In genomic region chrX:9221736-9222135, GRCm38 (mm10) we compare ENCODE assay signal across 26 mouse cellular contexts. TPM values are rescaled to one million over a fixed set of nuclear protein-coding genes. Genes with fewer than 3 reads are reported as not detected.
A peak's percentile ranks its signal among the peaks of the same experiment; 100 is the strongest.
DNase-seq lines count a peak whose midpoint lies in the region; TF ChIP-seq lines count a peak whose summit lies in the region.
"Had no signal": no experiment of that assay in that cellular context is flagged by ENCODE, and none has a peak within 500 bp of the region (broad histone marks: within the 10 kb centered on the region; RNA-seq: fewer than 3 reads in every experiment).

No protein-coding gene starts in this region.

- TF ChIP-seq CTCF in MEL (IDR thresholded peaks at IDR 0.05 in 2 of 3, conservative IDR thresholded peaks at IDR 0.05 in 1 of 3; ENCODE audit: control insufficient read depth in 1 of 3, insufficient read depth in 1 of 3, low read depth in 2 of 3, low read length in 3 of 3, poor library complexity in 1 of 3, severe bottlenecking in 1 of 3) = no peak

- H3K4me1 ChIP-seq in MEL (ENCODE audit: control insufficient read depth in 1 of 2, insufficient read depth in 2 of 2, low read length in 2 of 2) = peaks cover 0 to 3% of the 10 kb centered on the region in 2 experiments; a peak in 2 of 4 replicates
- H3K4me1 ChIP-seq in heart, embryonic 10.5 days = no peaks in the 10 kb centered on the region
- H3K4me1 ChIP-seq: embryonic facial prominence, embryonic 13.5 days; embryonic facial prominence, embryonic 15.5 days; forebrain, embryonic 10.5 days; forebrain, embryonic 12.5 days had no signal

- no peak for TF ChIP-seq EP300 in MEL (IDR thresholded peaks at IDR 0.05; ENCODE audit: low read depth in 1 of 2, low read length in 2 of 2)

- no peak for TF ChIP-seq RAD21 in MEL (IDR thresholded peaks at IDR 0.05; ENCODE audit: low read depth, low read length)

- H3K36me3 ChIP-seq in MEL (ENCODE audit: control insufficient read depth in 1 of 2, insufficient read depth in 2 of 2, low read length in 2 of 2) (peaks cover 0 to 3% of the 10 kb centered on the region in 2 experiments; a peak in 1 of 4 replicates), myocyte (ENCODE audit: control insufficient read depth, insufficient read depth) (no peaks in the 10 kb centered on the region)
- no peaks in the 10 kb centered on the region for H3K36me3 ChIP-seq in heart, embryonic 10.5 days
- H3K36me3 ChIP-seq: embryonic facial prominence, embryonic 13.5 days; embryonic facial prominence, embryonic 15.5 days; forebrain, embryonic 10.5 days; forebrain, embryonic 12.5 days; G1E had no signal

- peak; percentile 80 for DNase-seq in 3T3-L1 (ENCODE audit: low read depth, low spot score)
- peak; percentile 37 for DNase-seq in MEL (ENCODE audit: low read depth, low spot score)
- DNase-seq in left cerebral cortex, postnatal 4 days = no peak
- no peak for DNase-seq in heart, embryonic 10.5 days (ENCODE audit: low spot score)
- no peak for DNase-seq in cerebellum, adult 9-11 months
- DNase-seq in left cerebral cortex, adult 18-20 months (ENCODE audit: low spot score in 2 of 2) = no peak
- DNase-seq: cerebellum, adult 11-12 months; cerebellum, adult 9-10 months had no signal

- no peak overlapping the region for H3K9ac ChIP-seq in MEL (ENCODE audit: control insufficient read depth, low read depth, low read length, poor library complexity, severe bottlenecking)
- H3K9ac ChIP-seq: embryonic facial prominence, embryonic 13.5 days; embryonic facial prominence, embryonic 15.5 days; forebrain, embryonic 12.5 days had no signal

- H3K27me3 ChIP-seq in MEL (ENCODE audit: control insufficient read depth in 1 of 2, insufficient read depth in 2 of 2, low read length in 2 of 2) (no peaks in the 10 kb centered on the region), myocyte (ENCODE audit: control insufficient read depth, insufficient read depth, insufficient read length) (no peaks in the 10 kb centered on the region)
- H3K27me3 ChIP-seq in heart, embryonic 10.5 days (ENCODE audit: insufficient read depth, poor library complexity, severe bottlenecking) = no peaks in the 10 kb centered on the region
- H3K27me3 ChIP-seq: CH12.LX; embryonic facial prominence, embryonic 13.5 days; embryonic facial prominence, embryonic 15.5 days; forebrain, embryonic 12.5 days had no signal

- H3K9me3 ChIP-seq in MEL (replicated peaks; ENCODE audit: insufficient read depth, low read length) = no peaks in the 10 kb centered on the region
- no peaks in the 10 kb centered on the region for H3K9me3 ChIP-seq in heart, embryonic 10.5 days
- H3K9me3 ChIP-seq: embryonic facial prominence, embryonic 15.5 days; forebrain, embryonic 10.5 days; forebrain, embryonic 12.5 days; G1E had no signal

- no peak overlapping the region for H3K4me3 ChIP-seq in MEL (ENCODE audit: control insufficient read depth in 1 of 2, insufficient read depth in 1 of 2, low read depth in 2 of 2, low read length in 2 of 2)
- no peak overlapping the region for H3K4me3 ChIP-seq in myocyte
- H3K4me3 ChIP-seq in heart, embryonic 10.5 days = no peak overlapping the region
- H3K4me3 ChIP-seq: embryonic facial prominence, embryonic 13.5 days; embryonic facial prominence, embryonic 15.5 days; erythroblast, embryonic 14.5 days; forebrain, embryonic 10.5 days; forebrain, embryonic 12.5 days had no signal

- 80% methylated on average over 4 of the region's 4 CpGs for WGBS in heart, embryonic 10.5 days

- H3K79me2 ChIP-seq in MEL (ENCODE audit: control insufficient read depth, insufficient read depth, low read length, poor library complexity) (no peaks in the 10 kb centered on the region), myocyte (ENCODE audit: control insufficient read depth, insufficient read depth) (no peaks in the 10 kb centered on the region)

- no peak overlapping the region for H3K27ac ChIP-seq in MEL (ENCODE audit: control insufficient read depth, low read depth, low read length)
- H3K27ac ChIP-seq in heart, embryonic 10.5 days = no peak overlapping the region
- H3K27ac ChIP-seq: embryonic facial prominence, embryonic 13.5 days; embryonic facial prominence, embryonic 15.5 days; forebrain, embryonic 10.5 days; forebrain, embryonic 12.5 days had no signal

- peak overlapping the region; percentile 30 for H3K4me2 ChIP-seq in myocyte (ENCODE audit: low read depth)
- H3K4me2 ChIP-seq: embryonic facial prominence, embryonic 13.5 days; embryonic facial prominence, embryonic 15.5 days; forebrain, embryonic 12.5 days had no signal

- TF ChIP-seq POLR2A in MEL (IDR thresholded peaks at IDR 0.05; ENCODE audit: control insufficient read depth in 1 of 2, insufficient read depth in 1 of 2, low read depth in 1 of 2, low read length in 2 of 2, poor library complexity in 1 of 2) (no peak), myocyte (IDR thresholded peaks at IDR 0.05; ENCODE audit: insufficient read length, low read depth) (no peak)

- intact Hi-C loops in left cerebral cortex, postnatal 4 days (cut with DNase I) = no loop called here

- no peak overlapping the region for H3ac ChIP-seq in myocyte (ENCODE audit: control insufficient read depth, insufficient read length)

TF ChIP-seq in MEL, 35 proteins besides CTCF, POLR2A, EP300 and RAD21:
- TF ChIP-seq ZMIZ1 (IDR thresholded peaks at IDR 0.05; ENCODE audit: low read depth, low read length) (no peak), ZKSCAN1 (IDR thresholded peaks at IDR 0.05; ENCODE audit: low read depth, low read length) (no peak), MYB (IDR thresholded peaks at IDR 0.05; ENCODE audit: low read depth, low read length) (no peak)
TF ChIP-seq in MEL: peak in this region for 0.

TF ChIP-seq in myocyte, 11 proteins besides CTCF, POLR2A, EP300 and RAD21:
- TF ChIP-seq TCF12 (IDR thresholded peaks at IDR 0.05; ENCODE audit: insufficient read depth, poor library complexity, severe bottlenecking) (no peak), MYOG (IDR thresholded peaks at IDR 0.05; ENCODE audit: control insufficient read depth in 1 of 3, insufficient read depth in 1 of 3, insufficient read length in 2 of 3, low read depth in 2 of 3) (no peak), CEBPB (IDR thresholded peaks at IDR 0.05; ENCODE audit: insufficient read depth, poor library complexity, severe bottlenecking) (no peak)

RNA-seq across cellular contexts. Expression of gene Lancl3, which starts 22.0 kb away (rescaled TPM):
- not detected in 2 replicates for total RNA-seq in MEL (2012; rRNA removed)
- polyA plus RNA-seq in MEL (2012; ENCODE audit: insufficient read depth in 1 of 2, insufficient read length in 2 of 2, low read depth in 1 of 2, low replicate concordance in 2 of 2, missing spikeins in 1 of 2) = under 1 TPM in 1 of 2 experiments, not detected in 1; 0.03 TPM
- polyA plus RNA-seq in myocyte (2012; fragmentation: generic; extraction: Trizol) = 0.37 TPM
- total RNA-seq in left cerebral cortex, postnatal 4 days (2021) = 10 to 100 TPM; 11.9 to 15.7 TPM
- 0.37 and 0.67 TPM in 2 replicates for polyA plus RNA-seq in heart, embryonic 10.5 days (2016; fragmentation: Nextera tagmentation; extraction: Ambion mirVana)
- total RNA-seq in left cerebral cortex, adult 18-20 months (2021) = 1 to 10 TPM; 7.2 to 7.4 TPM
- total RNA-seq: CH12.LX had no signal
- polyA plus RNA-seq: erythroblast, embryonic 14.5 days; G1E had no signal

RNA-seq across cellular contexts. Expression of gene Gm14862, which starts 35.0 kb away (rescaled TPM):
- not detected in 2 replicates for total RNA-seq in MEL (2012; rRNA removed)
- not detected for polyA plus RNA-seq in MEL (2012; ENCODE audit: insufficient read depth in 1 of 2, insufficient read length in 2 of 2, low read depth in 1 of 2, low replicate concordance in 2 of 2, missing spikeins in 1 of 2)
- not detected for polyA plus RNA-seq in myocyte (2012; fragmentation: generic; extraction: Trizol)
- total RNA-seq in left cerebral cortex, postnatal 4 days (2021) = not detected
- polyA plus RNA-seq in heart, embryonic 10.5 days (2016; fragmentation: Nextera tagmentation; extraction: Ambion mirVana) = not detected in 2 replicates
- not detected for total RNA-seq in left cerebral cortex, adult 18-20 months (2021)
- total RNA-seq: adrenal gland, adult 18-20 months; adrenal gland, adult 8-10 months; adrenal gland, postnatal 14 days; adrenal gland, postnatal 36 days; CH12.LX; common myeloid progenitor, adult 5-6 weeks; G1E had no signal
- polyA plus RNA-seq: cerebellum, adult 2 months; embryonic facial prominence, embryonic 13.5 days; embryonic facial prominence, embryonic 15.5 days; forebrain, embryonic 10.5 days; forebrain, embryonic 14.5 days; forebrain, embryonic 16.5 days; frontal cortex, adult 2 months; G1E; Patski had no signal

RNA-seq across cellular contexts. Expression of gene Xk, which starts 50.8 kb away (rescaled TPM):
- total RNA-seq in MEL (2012; rRNA removed) = 10.7 and 11.1 TPM in 2 replicates
- 10 to 100 TPM in 1 of 2 experiments, not detected in 1; 36.6 TPM for polyA plus RNA-seq in MEL (2012; ENCODE audit: insufficient read depth in 1 of 2, insufficient read length in 2 of 2, low read depth in 1 of 2, low replicate concordance in 2 of 2, missing spikeins in 1 of 2)
- 0.05 TPM for polyA plus RNA-seq in myocyte (2012; fragmentation: generic; extraction: Trizol)
- total RNA-seq in left cerebral cortex, postnatal 4 days (2021) = 10 to 100 TPM; 12.0 to 13.2 TPM
- 6.2 and 6.5 TPM in 2 replicates for polyA plus RNA-seq in heart, embryonic 10.5 days (2016; fragmentation: Nextera tagmentation; extraction: Ambion mirVana)
- 10 to 100 TPM; 14.4 to 15.2 TPM for total RNA-seq in left cerebral cortex, adult 18-20 months (2021)

Comparison
In these comparisons a context has a peak if more than half of its experiments do, and no peak if none do; other contexts are left out.
1. DNase-seq: peak in 3T3-L1 (single experiment) and MEL (single experiment); none in left cerebral cortex, postnatal 4 days (single experiment), heart, embryonic 10.5 days (single experiment), cerebellum, adult 9-11 months (single experiment) and left cerebral cortex, adult 18-20 months (0 of 2).